Mouse (Mus musculus) MEL (cell line): ENCODE data around the gene Tll1. TPM values are rescaled to one million over a fixed set of nuclear protein-coding genes. Genes with fewer than 3 reads are reported as not detected.

Experiments used
- DNase-seq: peaks from one replicate; pipeline ENCODE4 v3.0.0; 2011; ENCODE audit warnings: low read depth, low spot score
- H3K27ac ChIP-seq: 2 replicates; pipeline ENCODE4 v1.5.1; 2012; ENCODE audit warnings: low read depth, mild to moderate bottlenecking, control low read depth, low read length, moderate library complexity; ENCODE audit not compliant: control insufficient read depth
- H3K27me3 ChIP-seq, 2 experiments: fragments of 150-350 bp in 1 of 2; sonication (generic) in 1 of 2; 2 replicates each; pipeline ENCODE4 v1.6.1; 2012; ENCODE audit warnings: low read length in 2 of 2, mild to moderate bottlenecking in 2 of 2, improper control_type of control experiment in 1 of 2, moderate library complexity in 1 of 2; ENCODE audit not compliant: insufficient read depth in 2 of 2, control insufficient read depth in 1 of 2
- H3K36me3 ChIP-seq, 2 experiments: 2 replicates each; pipeline ENCODE4 v1.6.1; 2012 to 2014; ENCODE audit warnings: low read length in 2 of 2, improper control_type of control experiment in 1 of 2, inconsistent platforms in 1 of 2, mild to moderate bottlenecking in 1 of 2; ENCODE audit not compliant: insufficient read depth in 2 of 2, control insufficient read depth in 1 of 2
- H3K4me1 ChIP-seq, 2 experiments: fragments of 150-350 bp in 1 of 2; sonication (generic) in 1 of 2; 2 replicates each; pipeline ENCODE4 v1.6.1; 2012; ENCODE audit warnings: low read length in 2 of 2, improper control_type of control experiment in 1 of 2, mild to moderate bottlenecking in 1 of 2; ENCODE audit not compliant: insufficient read depth in 2 of 2, control insufficient read depth in 1 of 2
- H3K4me3 ChIP-seq, 2 experiments: fragments of 150-350 bp in 1 of 2; sonication (generic) in 1 of 2; 2 replicates each; pipeline ENCODE4 v1.5.1; 2012; ENCODE audit warnings: low read depth in 2 of 2, low read length in 2 of 2, mild to moderate bottlenecking in 2 of 2, moderate library complexity in 2 of 2, control low read depth in 1 of 2, improper control_type of control experiment in 1 of 2; ENCODE audit not compliant: control insufficient read depth in 1 of 2, insufficient read depth in 1 of 2
- H3K79me2 ChIP-seq: 2 replicates; pipeline ENCODE4 v1.6.1; 2012; ENCODE audit warnings: mild to moderate bottlenecking, low read length, moderate library complexity; ENCODE audit not compliant: control insufficient read depth, poor library complexity, insufficient read depth
- H3K9ac ChIP-seq: 2 replicates; pipeline ENCODE4 v1.6.1; 2012; ENCODE audit warnings: low read depth, mild to moderate bottlenecking, control low read depth, low read length, moderate library complexity; ENCODE audit not compliant: control insufficient read depth, poor library complexity, severe bottlenecking
- H3K9me3 ChIP-seq: fragments of 150-350 bp; sonication (generic); replicated peaks from 2 replicates; pipeline ENCODE4 v1.6.1; 2012; ENCODE audit warnings: mild to moderate bottlenecking, low read length, improper control_type of control experiment, moderate library complexity; ENCODE audit not compliant: insufficient read depth
- BHLHE40 ChIP-seq: IDR thresholded peaks from 2 replicates; pipeline ENCODE4 v1.6.1; 2012; ENCODE audit warnings: low read depth, mild to moderate bottlenecking, inconsistent platforms, low read length, improper control_type of control experiment, borderline replicate concordance
- CHD1 ChIP-seq: IDR thresholded peaks from 2 replicates; pipeline ENCODE4 v1.6.1; 2012; ENCODE audit warnings: low read depth, mild to moderate bottlenecking, inconsistent platforms, low read length, improper control_type of control experiment
- CHD2 ChIP-seq: IDR thresholded peaks from 2 replicates; pipeline ENCODE4 v1.6.1; 2011; ENCODE audit warnings: low read length, improper control_type of control experiment
- E2F4 ChIP-seq: IDR thresholded peaks from 2 replicates; pipeline ENCODE4 v1.6.1; 2011; ENCODE audit warnings: low read depth, low read length, improper control_type of control experiment, borderline replicate concordance
- EP300 ChIP-seq, 2 experiments: IDR thresholded peaks; 2 replicates each; pipeline ENCODE4 v1.6.1; 2011; ENCODE audit warnings: improper control_type of control experiment in 2 of 2, low read length in 2 of 2, low read depth in 1 of 2, mild to moderate bottlenecking in 1 of 2
- GABPA ChIP-seq: IDR thresholded peaks from 2 replicates; pipeline ENCODE4 v1.6.1; 2012; ENCODE audit warnings: low read depth, mild to moderate bottlenecking, inconsistent platforms, low read length, improper control_type of control experiment, moderate library complexity
- GATA1 ChIP-seq: IDR thresholded peaks from 2 replicates; pipeline ENCODE4 v1.6.1; 2011; ENCODE audit warnings: low read depth, low read length, improper control_type of control experiment
- JUND ChIP-seq: IDR thresholded peaks from 2 replicates; pipeline ENCODE4 v1.6.1; 2011; ENCODE audit warnings: low read depth, mild to moderate bottlenecking, improper control_type of control experiment, low read length
- MAFK ChIP-seq: IDR thresholded peaks from 2 replicates; pipeline ENCODE4 v1.6.1; 2011; ENCODE audit warnings: low read depth, mild to moderate bottlenecking, low read length, improper control_type of control experiment, borderline replicate concordance
- MAX ChIP-seq: IDR thresholded peaks from 2 replicates; pipeline ENCODE4 v1.6.1; 2011; ENCODE audit warnings: low read length, improper control_type of control experiment
- MAZ ChIP-seq: IDR thresholded peaks from 2 replicates; pipeline ENCODE4 v1.6.1; 2012; ENCODE audit warnings: low read depth, mild to moderate bottlenecking, inconsistent platforms, low read length, improper control_type of control experiment
- MXI1 ChIP-seq: IDR thresholded peaks from 2 replicates; pipeline ENCODE4 v1.6.1; 2011; ENCODE audit warnings: mild to moderate bottlenecking, low read depth, low read length, improper control_type of control experiment
- MYB ChIP-seq: IDR thresholded peaks from 2 replicates; pipeline ENCODE4 v1.6.1; 2011; ENCODE audit warnings: mild to moderate bottlenecking, low read depth, low read length, improper control_type of control experiment
- MYC ChIP-seq: IDR thresholded peaks from 2 replicates; pipeline ENCODE4 v1.6.1; 2011; ENCODE audit warnings: low read depth, mild to moderate bottlenecking, low read length, improper control_type of control experiment, moderate library complexity
- NRF1 ChIP-seq: IDR thresholded peaks from 2 replicates; pipeline ENCODE4 v1.6.1; 2014; ENCODE audit warnings: low read depth, mild to moderate bottlenecking, inconsistent platforms, low read length, improper control_type of control experiment, moderate library complexity; ENCODE audit not compliant: poor library complexity, insufficient read depth, severe bottlenecking
- POLR2AphosphoS2 ChIP-seq: IDR thresholded peaks from 2 replicates; pipeline ENCODE4 v1.6.1; 2011; ENCODE audit warnings: low read length, improper control_type of control experiment
- POLR2AphosphoS5 ChIP-seq: IDR thresholded peaks from 2 replicates; pipeline ENCODE4 v1.6.1; 2012; ENCODE audit warnings: low read depth, borderline replicate concordance, mild to moderate bottlenecking, inconsistent platforms, low read length, moderate library complexity, mixed read lengths
- RAD21 ChIP-seq: IDR thresholded peaks from 2 replicates; pipeline ENCODE4 v1.6.1; 2011; ENCODE audit warnings: mild to moderate bottlenecking, low read depth, low read length, improper control_type of control experiment
- SIN3A ChIP-seq: IDR thresholded peaks from 2 replicates; pipeline ENCODE4 v1.6.1; 2012; ENCODE audit warnings: low read length, improper control_type of control experiment, inconsistent platforms
- SMC3 ChIP-seq: IDR thresholded peaks from 2 replicates; pipeline ENCODE4 v1.6.1; 2011; ENCODE audit warnings: low read depth, low read length, improper control_type of control experiment
- TAL1 ChIP-seq: IDR thresholded peaks from 2 replicates; pipeline ENCODE4 v1.6.1; 2012; ENCODE audit warnings: mild to moderate bottlenecking, inconsistent platforms, low read length, moderate library complexity, mixed read lengths
- TBP ChIP-seq: IDR thresholded peaks from 2 replicates; pipeline ENCODE4 v1.8.0; 2011; ENCODE audit warnings: low read depth, low read length, improper control_type of control experiment
- UBTF ChIP-seq: IDR thresholded peaks from 2 replicates; pipeline ENCODE4 v1.6.1; 2012; ENCODE audit warnings: low read depth, mild to moderate bottlenecking, inconsistent platforms, low read length, improper control_type of control experiment, moderate library complexity, borderline replicate concordance; ENCODE audit not compliant: insufficient read depth
- USF1 ChIP-seq: IDR thresholded peaks from 2 replicates; pipeline ENCODE4 v1.6.1; 2014; ENCODE audit warnings: low read depth, mild to moderate bottlenecking, inconsistent platforms, low read length, improper control_type of control experiment, moderate library complexity
- ZC3H11A ChIP-seq: IDR thresholded peaks from 2 replicates; pipeline ENCODE4 v1.6.1; 2012; ENCODE audit warnings: low read depth, mild to moderate bottlenecking, inconsistent platforms, low read length, improper control_type of control experiment
- ZKSCAN1 ChIP-seq: IDR thresholded peaks from 2 replicates; pipeline ENCODE4 v1.6.1; 2012; ENCODE audit warnings: low read depth, mild to moderate bottlenecking, inconsistent platforms, low read length, improper control_type of control experiment, moderate library complexity
- polyA plus RNA-seq, 2 experiments: library from polyadenylated mRNA; stranded (reverse) in 1 of 2; unstranded in 1 of 2; fragments of >175 nt in 1 of 2; fragments of >200 nt in 1 of 2; gene quantifications; 2 replicates each; pipeline versions ENCODE4 v1.2.1 to v1.2.4; 2012; ENCODE audit warnings: low replicate concordance in 2 of 2, low read depth in 1 of 2; ENCODE audit not compliant: insufficient read length in 2 of 2, insufficient read depth in 1 of 2, missing spikeins in 1 of 2
- total RNA-seq: library from RNA; depleted of rRNA; stranded (reverse); fragments of 300-350 nt; gene quantifications from 2 replicates; pipeline ENCODE4 v1.2.3, GENCODE M21; 2012

Tll1 gene
- total and polyA plus RNA-seq, 3 experiments: not detected

- no peaks in the 10 kb centered on the region for H3K27me3 ChIP-seq
- no peaks in the 10 kb centered on the region for H3K36me3 ChIP-seq
- no peaks in the 10 kb centered on the region for H3K9me3 ChIP-seq
- no peaks in the 10 kb centered on the region for H3K4me1 ChIP-seq
- H3K79me2 ChIP-seq: no peaks in the 10 kb centered on the region
- no peak overlapping the region for H3K27ac ChIP-seq
- no peak overlapping the region for H3K4me3 ChIP-seq
- no peak overlapping the region for H3K9ac ChIP-seq
- TF ChIP-seq TAL1 (no peak), E2F4 (no peak)
- TF ChIP-seq, all 39 proteins: peak for 0
- DNase-seq: no peak
Observed at GRCm38 (mm10) chr8:64216252-64216651, 10.2 kb upstream of the Tll1 start.

- Histone ChIP-seq H3K27me3 (no peaks in the 10 kb centered on the region), H3K79me2 (no peaks in the 10 kb centered on the region), H3K4me3 (no peak overlapping the region), H3K9me3 (no peaks in the 10 kb centered on the region), H3K27ac (no peak overlapping the region), H3K9ac (no peak overlapping the region), H3K4me1 (no peaks in the 10 kb centered on the region), H3K36me3 (no peaks in the 10 kb centered on the region)
- no peak for DNase-seq
- TF ChIP-seq ZC3H11A: no peak
- no peak for TF ChIP-seq JUND
- no peak for TF ChIP-seq ZKSCAN1
- no peak for TF ChIP-seq POLR2AphosphoS5
- TF ChIP-seq SMC3: no peak
- no peak for TF ChIP-seq MYC
- TF ChIP-seq BHLHE40: no peak
- no peak for TF ChIP-seq GABPA
- no peak for TF ChIP-seq MAZ
- TF ChIP-seq RAD21: no peak
- no peak for TF ChIP-seq USF1
- TF ChIP-seq TBP: no peak
- TF ChIP-seq CHD1: no peak
- TF ChIP-seq MAX: no peak
- no peak for TF ChIP-seq MYB
Observed at GRCm38 (mm10) chr8:64215374-64215773, 9.3 kb upstream of the Tll1 start.

GRCm38 (mm10) chr8:64214906-64215305, 8.8 kb upstream of the Tll1 start:
- no peaks in the 10 kb centered on the region for H3K27me3 ChIP-seq
- H3K4me3 ChIP-seq: no peak overlapping the region
- H3K9ac ChIP-seq: no peak overlapping the region
- H3K79me2 ChIP-seq: no peaks in the 10 kb centered on the region
- TF ChIP-seq UBTF (no peak), EP300 (IDR thresholded peaks at IDR 0.05; ENCODE audit: low read depth in 1 of 2, low read length in 2 of 2) (no peak), CHD2 (no peak), POLR2AphosphoS5 (no peak), SMC3 (no peak), ZKSCAN1 (no peak), ZC3H11A (no peak), USF1 (no peak), MXI1 (no peak), GATA1 (no peak), MAFK (no peak), MYB (no peak), CHD1 (no peak), E2F4 (no peak), POLR2AphosphoS2 (no peak), NRF1 (no peak), SIN3A (no peak)
- no peak for DNase-seq
- H3K9me3 ChIP-seq: no peaks in the 10 kb centered on the region
- no peaks in the 10 kb centered on the region for H3K4me1 ChIP-seq
- no peak overlapping the region for H3K27ac ChIP-seq
- no peaks in the 10 kb centered on the region for H3K36me3 ChIP-seq
